In genomic region chr7:98702283-98703240, GRCm38 (mm10) we compare ENCODE assay signal across 8 mouse cellular contexts. TPM values are rescaled to one million over a fixed set of nuclear protein-coding genes. Genes with fewer than 3 reads are reported as not detected.
DNase-seq lines count a peak whose midpoint lies in the region; ATAC-seq lines count a peak whose summit lies in the region.

Gene Thap12, plus strand, starts transcription at chr7:98703103.

- H3K4me2 ChIP-seq in hindbrain, embryonic 14.5 days (replicated peaks), result peak within 1 kb of the TSS; percentile 84

- H3K4me1 ChIP-seq in hindbrain, embryonic 14.5 days (replicated peaks; ENCODE audit: control insufficient read depth, insufficient read depth, low read length), result peaks cover 31% of the 10 kb centered on the region

- DNase-seq in R1 (ENCODE audit: low read depth, low spot score), result peak; percentile 97
- peak; percentile 99 to 100 for DNase-seq in cerebellum, postnatal 25 days
- peak; percentile 95 to 99 for DNase-seq in frontal cortex, postnatal 25 days (ENCODE audit: low spot score in 2 of 2)
- DNase-seq in hindbrain, embryonic 14.5 days (ENCODE audit: low spot score), result peak; percentile 99
- peak; percentile 99 to 100 for DNase-seq in layer of hippocampus, postnatal 36 days
- DNase-seq in lung, postnatal 36 days, result peak; percentile 99
- peak; percentile 99 for DNase-seq in retina, postnatal 1 day
- DNase-seq in urinary bladder, adult 18-20 months (ENCODE audit: low spot score in 2 of 2), result peak; percentile 90 to 99

- H3K27me3 ChIP-seq in hindbrain, embryonic 14.5 days (ENCODE audit: control insufficient read depth, insufficient read depth, low read length), result no peaks in the 10 kb centered on the region

- H3K36me3 ChIP-seq in hindbrain, embryonic 14.5 days (replicated peaks; ENCODE audit: control insufficient read depth, insufficient read depth), result no peaks in the 10 kb centered on the region

- peak; percentile 99 for ATAC-seq in hindbrain, embryonic 14.5 days (ENCODE audit: low FRiP score)

- WGBS in hindbrain, embryonic 14.5 days, result 3% methylated on average over 58 of the region's 65 CpGs

- H3K27ac ChIP-seq in hindbrain, embryonic 14.5 days, result peak within 1 kb of the TSS; percentile 84

- H3K9ac ChIP-seq in hindbrain, embryonic 14.5 days, result peak within 1 kb of the TSS; percentile 95

- H3K4me3 ChIP-seq in hindbrain, embryonic 14.5 days (replicated peaks; ENCODE audit: low read length), result peak within 1 kb of the TSS; percentile 98

- H3K9me3 ChIP-seq in hindbrain, embryonic 14.5 days (ENCODE audit: control insufficient read depth, low read length), result no peaks in the 10 kb centered on the region

RNA-seq across cellular contexts. Expression of gene Thap12, which starts in this region (rescaled TPM):
- 53.6 and 59.9 TPM in 2 replicates for polyA plus RNA-seq in hindbrain, embryonic 14.5 days (2014; fragmentation: Nextera tagmentation; extraction: Ambion mirVana)
- total RNA-seq in layer of hippocampus, postnatal 36 days (2021), result 10 to 100 TPM; 75.9 to 77.2 TPM

Comparison
In these comparisons a context has a peak if more than half of its experiments do, and no peak if none do; other contexts are left out.
1. Peak in every context shown above with its lines: DNase-seq, ATAC-seq, H3K4me3 ChIP-seq and H3K27ac ChIP-seq.